Mouse (Mus musculus): Measurements from ENCODE around the gene Pten.
"Not testable (repeated sequence)": the region's sequence is repeated elsewhere in the genome, so short reads cannot be mapped to it uniquely, and the experiment has no call there.

Pten gene

GRCm38 (mm10) chr19:32818759-32819158 lies 61.5 kb downstream of the Pten start:
- no peak for DNase-seq

DNA sequence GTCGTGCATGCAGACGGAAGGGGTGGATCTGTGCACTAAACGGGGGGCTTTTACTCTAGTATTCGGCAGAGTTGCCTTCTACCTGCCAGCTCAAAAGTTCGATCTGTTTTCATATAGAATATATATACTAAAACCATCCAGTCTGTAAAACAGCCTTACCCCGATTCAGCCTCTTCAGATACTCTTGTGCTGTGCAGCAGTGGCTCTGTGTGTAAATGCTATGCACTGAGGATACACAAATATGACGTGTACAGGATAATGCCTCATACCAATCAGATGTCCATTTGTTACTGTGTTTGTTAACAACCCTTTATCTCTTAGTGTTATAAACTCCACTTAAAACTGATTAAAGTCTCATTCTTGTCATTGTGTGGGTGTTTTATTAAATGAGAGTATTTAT lies 65.7 kb downstream of the Pten start:
- DNase-seq: not testable (repeated sequence)

DNA sequence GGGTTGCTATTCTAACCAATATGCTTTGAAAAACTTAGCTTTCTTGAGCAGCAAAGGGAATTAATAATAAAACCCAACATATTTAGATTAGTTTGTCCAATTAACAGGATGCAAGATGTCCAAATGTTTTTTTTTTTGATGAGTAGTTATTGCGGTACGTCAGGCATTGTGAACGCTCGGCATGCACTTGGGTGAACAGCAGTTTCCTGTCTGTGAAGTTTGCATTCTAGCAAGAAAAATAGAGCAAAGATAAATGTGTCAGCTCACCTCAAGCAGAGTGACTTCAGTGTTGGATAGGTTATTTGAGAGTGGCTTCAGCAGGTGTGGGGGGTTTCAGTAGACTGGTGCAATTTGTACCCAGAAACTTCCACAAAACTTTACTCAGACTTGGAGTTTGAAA lies 69.3 kb downstream of the Pten start:
- DNase-seq: no peak

- DNase-seq: no peak
Measured at GRCm38 (mm10) chr19:32829871-32830270, 72.6 kb downstream of the Pten start.

GRCm38 (mm10) chr19:32831286-32831685 lies 74.0 kb downstream of the Pten start:
- no peak for DNase-seq

DNA sequence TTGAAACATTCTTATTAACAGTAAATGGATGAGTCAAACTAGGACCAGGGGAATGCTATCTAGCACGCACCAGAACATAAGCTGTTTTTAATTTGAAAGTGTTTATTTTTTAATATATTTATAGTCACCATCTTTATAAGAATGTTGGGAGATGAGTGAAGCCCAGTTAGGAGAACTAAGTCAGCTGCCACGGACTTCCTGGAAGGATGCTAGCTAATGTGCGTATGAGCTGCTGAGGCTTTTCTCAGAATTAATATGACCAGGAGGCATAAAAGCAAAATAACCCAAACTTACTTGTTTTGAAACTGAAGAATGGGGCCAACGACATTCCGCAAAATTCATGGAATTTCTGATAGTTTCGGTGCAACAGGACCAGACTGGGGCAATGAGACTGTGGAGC lies 83.2 kb downstream of the Pten start:
- no peak for DNase-seq

GRCm38 (mm10) chr19:32844486-32844885 lies 87.2 kb downstream of the Pten start:
- DNase-seq: no peak

DNA sequence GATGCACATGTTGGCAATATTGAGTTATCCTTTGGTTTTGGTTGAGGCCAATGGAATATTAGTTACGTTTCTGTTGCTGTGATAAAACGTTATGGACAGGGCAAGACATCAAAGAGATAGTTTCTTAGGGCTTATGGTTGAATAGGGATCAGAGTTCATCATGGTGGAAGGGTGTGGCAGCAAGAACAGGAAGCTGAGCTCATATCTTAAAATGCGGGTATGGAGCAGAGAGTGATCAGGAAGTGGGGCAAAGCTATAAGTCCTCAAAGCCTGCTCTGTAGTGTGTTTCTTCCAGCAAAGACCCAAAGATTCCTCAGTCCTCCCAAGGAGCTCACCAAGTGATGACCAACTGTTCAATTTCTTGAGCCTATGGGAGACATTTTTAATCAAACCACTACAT lies 90.7 kb downstream of the Pten start:
- no peak for DNase-seq

- no peak for DNase-seq
Measured at GRCm38 (mm10) chr19:32852306-32852705, 95.0 kb downstream of the Pten start.

DNA sequence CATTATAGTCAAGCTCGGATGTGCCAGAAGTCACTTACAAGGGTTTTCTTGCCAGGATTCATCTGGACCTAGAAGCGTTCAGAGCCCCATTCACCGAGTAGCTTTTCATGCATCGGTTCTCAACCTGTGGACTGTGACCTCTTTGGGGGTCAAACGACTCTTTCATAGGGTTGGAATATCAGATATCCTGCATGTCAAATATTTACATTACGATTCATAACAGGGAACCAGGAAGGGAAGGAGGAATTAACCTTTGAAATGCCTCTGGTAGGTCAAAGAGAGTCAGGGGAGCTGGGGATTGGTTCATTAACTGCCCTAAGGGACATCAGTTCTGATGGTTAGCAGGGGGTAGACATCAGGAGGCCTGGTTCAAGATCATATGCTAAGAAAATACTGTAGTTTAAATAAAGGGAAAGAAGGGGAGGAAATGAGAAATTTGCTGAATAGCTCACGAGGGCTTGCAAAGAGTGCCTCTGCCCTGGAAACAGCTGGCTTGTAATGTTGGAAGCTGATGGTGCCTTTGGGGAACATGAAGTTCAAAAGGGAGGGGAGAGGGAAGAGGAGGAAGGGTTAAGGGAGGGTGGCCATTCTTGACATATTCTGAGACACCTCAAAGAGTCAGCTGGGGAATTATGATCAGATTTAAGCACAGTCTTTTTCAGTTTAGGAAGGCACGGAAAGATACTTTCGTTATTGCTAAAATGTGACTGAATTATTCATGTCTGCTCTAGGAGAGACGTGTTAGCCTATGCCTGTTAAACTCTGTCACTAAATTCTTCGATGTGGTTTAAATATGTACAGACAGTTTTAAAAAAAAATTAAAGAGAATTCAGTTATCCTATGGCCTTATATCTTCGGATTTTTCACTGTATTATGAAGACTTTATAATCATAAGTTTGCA lies 104.6 kb downstream of the Pten start:
- DNase-seq: no peak

DNA sequence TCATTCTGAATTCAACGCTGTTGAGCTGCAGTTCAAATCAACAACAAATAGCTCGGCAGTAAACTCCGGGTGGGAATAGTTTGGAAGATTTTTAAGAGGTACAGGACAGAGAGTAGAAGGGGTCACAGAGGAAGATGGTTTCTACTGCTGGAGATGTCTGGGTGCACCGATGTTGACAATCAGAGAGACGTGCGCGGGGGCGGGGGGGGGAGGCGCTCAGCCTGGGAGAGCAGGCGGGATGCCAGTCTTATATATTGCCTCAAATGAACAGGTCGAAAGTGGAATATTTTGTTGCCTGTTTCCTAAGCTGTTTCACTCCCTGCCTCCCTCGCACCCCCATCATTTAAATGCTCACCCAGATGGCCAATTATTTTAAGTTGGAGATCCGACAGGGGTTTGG lies 109.5 kb downstream of the Pten start:
- DNase-seq: no peak

- peak; percentile 48 for DNase-seq
Measured at GRCm38 (mm10) chr19:32867181-32867897, 110.0 kb downstream of the Pten start.

DNA sequence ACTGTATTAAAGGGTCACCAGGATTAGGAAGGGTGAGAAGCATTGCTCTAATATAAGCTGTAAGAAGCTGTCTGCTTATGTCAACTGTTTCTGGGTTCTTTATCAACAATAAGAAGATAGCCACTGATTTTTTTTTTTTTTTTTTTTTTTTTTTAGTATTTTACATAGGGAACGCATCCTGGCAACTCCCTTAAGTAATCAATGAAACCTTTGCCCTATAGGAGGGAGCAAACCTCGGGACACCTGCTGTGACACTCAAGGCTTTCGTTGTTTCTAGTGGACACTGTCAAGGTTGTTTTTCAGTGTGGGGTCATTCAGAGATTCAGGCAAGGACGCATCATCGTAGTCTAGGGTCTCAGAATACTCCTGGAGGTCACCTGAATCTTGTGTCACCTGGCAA lies 111.3 kb downstream of the Pten start:
- DNase-seq: no peak

DNA sequence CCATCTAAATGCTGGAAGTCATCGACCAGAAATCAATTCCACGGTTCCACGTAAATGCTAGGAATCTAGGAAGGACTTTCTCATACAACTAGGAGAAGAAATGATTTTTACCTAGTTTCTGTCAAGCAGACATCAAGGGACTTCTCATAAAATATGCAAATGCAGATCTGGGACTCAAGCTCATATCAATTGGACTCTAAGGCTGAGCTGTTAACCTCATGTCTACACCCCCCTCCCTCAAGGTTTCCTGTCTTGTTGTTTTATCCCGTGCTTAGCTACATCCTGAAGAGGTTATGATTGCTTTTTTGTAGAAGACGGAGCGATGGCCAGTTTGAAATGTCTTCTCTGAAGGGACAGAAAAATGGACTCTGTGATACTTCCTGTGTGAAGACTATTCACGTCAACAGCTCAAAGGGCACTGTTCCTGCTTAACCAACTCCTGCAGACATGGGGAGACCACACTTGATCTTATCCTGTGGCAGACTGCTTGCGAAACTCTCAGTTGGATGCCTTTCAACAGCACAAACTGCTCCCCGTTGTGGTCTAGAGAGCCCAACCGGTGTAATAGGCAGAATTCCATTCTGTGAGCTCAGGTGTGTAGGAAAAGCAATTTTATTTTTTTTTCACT lies 111.9 kb downstream of the Pten start:
- no peak for DNase-seq

DNA sequence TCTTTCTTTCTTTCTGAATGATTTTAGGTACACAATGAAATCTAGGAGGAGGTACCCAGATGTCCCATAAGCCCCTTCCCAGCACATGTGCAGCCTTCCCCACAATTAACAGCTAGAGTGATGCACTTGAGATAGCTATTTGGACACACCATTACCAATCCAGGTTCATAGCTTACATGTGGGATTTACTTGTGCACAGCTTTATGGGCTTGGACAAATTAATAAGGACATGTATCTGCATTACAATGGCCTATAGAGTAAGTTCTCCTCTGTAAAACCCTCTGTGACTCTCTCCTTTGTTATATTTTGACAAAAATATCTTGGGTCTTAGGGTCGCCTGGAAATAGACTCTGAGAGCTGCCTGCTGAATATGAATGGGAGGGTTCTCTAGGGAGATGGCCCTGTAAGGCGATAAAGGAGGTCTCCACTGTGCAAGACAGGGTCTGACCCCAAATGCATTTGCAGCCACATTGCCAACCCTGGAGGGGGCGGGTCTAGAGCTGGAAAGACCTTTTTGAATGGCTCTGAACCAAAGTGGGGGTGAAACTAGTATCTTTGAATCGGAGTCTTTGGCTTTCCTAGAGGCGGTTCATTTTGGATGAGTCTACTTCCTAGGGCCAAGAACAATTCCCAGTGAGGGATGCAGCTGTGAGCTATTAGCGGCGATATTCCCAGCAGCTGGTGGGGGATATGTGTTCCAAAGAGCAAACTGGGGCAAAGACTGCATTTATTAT lies 116.8 kb downstream of the Pten start:
- no peak for DNase-seq

Measured in retina, postnatal 1 day (tissue).